20 mouse cellular contexts compared by ENCODE assay signal in the genomic region with DNA sequence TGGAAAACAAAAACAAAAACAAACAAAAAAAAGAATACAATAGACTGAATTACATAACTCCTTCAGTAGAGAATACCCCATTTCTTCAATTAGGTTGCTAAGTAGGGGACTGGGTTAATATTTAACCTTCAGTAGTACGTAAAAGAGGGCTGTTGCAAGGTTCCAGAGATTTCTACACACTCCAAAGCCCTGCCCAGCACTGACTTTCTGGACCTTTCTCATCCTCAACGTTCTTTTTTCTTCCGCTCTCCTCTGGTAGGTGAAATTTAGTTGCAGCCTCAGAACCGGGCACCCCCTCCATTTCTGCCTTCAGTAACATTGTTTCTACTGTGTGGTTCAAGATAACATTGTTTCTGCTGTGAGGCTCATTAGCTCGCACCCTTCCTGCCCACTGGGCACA.
"Had no signal": no experiment of that assay in that cellular context is flagged by ENCODE, and none has a peak within 500 bp of the region (broad histone marks: within the 10 kb centered on the region; RNA-seq: fewer than 3 reads in every experiment).

No protein-coding gene starts in this region.

- DNase-seq: liver; liver, embryonic 13.5 days; liver, postnatal 0 days; midbrain, embryonic 14.5 days; retina, postnatal 1 day; right cerebral cortex, adult 18-20 months; right cerebral cortex, postnatal 25 days; right cerebral cortex, postnatal 4 days; spleen, adult 18-20 months; thymus, adult 18-20 months; thymus, postnatal 14 days; thymus, postnatal 36 days had no signal

- H3K4me2 ChIP-seq: limb, embryonic 12.5 days; liver, embryonic 13.5 days; liver, embryonic 15.5 days; lung, embryonic 15.5 days; neural tube, embryonic 13.5 days; neural tube, embryonic 15.5 days had no signal

- H3K4me3 ChIP-seq: limb, embryonic 12.5 days; liver, embryonic 13.5 days; liver, embryonic 15.5 days; lung, embryonic 15.5 days; midbrain, embryonic 10.5 days; myocyte; neural tube, embryonic 13.5 days; neural tube, embryonic 15.5 days had no signal

- H3K4me1 ChIP-seq: limb, embryonic 12.5 days; liver, embryonic 13.5 days; liver, embryonic 15.5 days; lung, embryonic 15.5 days; midbrain, embryonic 10.5 days; neural tube, embryonic 13.5 days; neural tube, embryonic 15.5 days had no signal

- H3K27ac ChIP-seq: limb, embryonic 12.5 days; liver, embryonic 13.5 days; liver, embryonic 15.5 days; lung, embryonic 15.5 days; midbrain, embryonic 10.5 days; neural tube, embryonic 13.5 days; neural tube, embryonic 15.5 days had no signal

- H3K9me3 ChIP-seq: limb, embryonic 12.5 days; liver, embryonic 15.5 days; lung, embryonic 15.5 days; neural tube, embryonic 13.5 days; neural tube, embryonic 15.5 days had no signal

- ATAC-seq: liver, postnatal 0 days; midbrain, embryonic 16.5 days had no signal

- H3K9ac ChIP-seq: limb, embryonic 12.5 days; liver, embryonic 13.5 days; liver, embryonic 15.5 days; liver, postnatal 0 days; lung, embryonic 15.5 days; neural tube, embryonic 13.5 days; neural tube, embryonic 15.5 days had no signal

- H3K36me3 ChIP-seq: limb, embryonic 12.5 days; liver, embryonic 13.5 days; liver, embryonic 15.5 days; lung, embryonic 15.5 days; neural tube, embryonic 13.5 days had no signal

- H3K27me3 ChIP-seq: liver, embryonic 13.5 days; liver, embryonic 15.5 days; lung, embryonic 15.5 days; neural tube, embryonic 13.5 days; neural tube, embryonic 15.5 days had no signal
